Mouse (Mus musculus): ENCODE results near the gene Fam136a.
"Not testable (repeated sequence)": the region's sequence is repeated elsewhere in the genome, so short reads cannot be mapped to it uniquely, and the experiment has no call there.

DNA sequence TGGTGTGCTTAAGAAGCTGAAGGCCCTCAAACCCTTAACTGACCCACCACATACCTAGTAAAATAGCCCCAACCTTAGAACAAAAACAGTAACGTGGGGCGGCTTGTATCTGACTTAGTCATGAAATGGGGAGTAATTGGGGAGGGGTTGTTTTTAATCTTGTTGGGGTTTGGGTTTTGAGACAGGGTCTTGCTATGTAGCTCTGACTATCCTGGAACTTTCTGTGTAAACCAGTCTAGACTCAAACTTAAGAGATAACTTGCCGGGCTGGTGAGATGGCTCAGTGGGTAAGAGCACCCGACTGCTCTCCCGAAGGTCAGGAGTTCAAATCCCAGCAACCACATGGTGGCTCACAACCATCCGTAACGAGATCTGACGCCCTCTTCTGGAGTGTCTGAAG is 14.7 kb downstream of the Fam136a start:
- TF ChIP-seq ZMIZ1 (IDR thresholded peaks at IDR 0.05; ENCODE audit: low read depth, low read length); CTCF (conservative IDR thresholded peaks at IDR 0.05 in 1 of 2, IDR thresholded peaks at IDR 0.05 in 1 of 2; ENCODE audit: low read depth in 2 of 2, low read length in 2 of 2): not testable (repeated sequence)

All from CH12.LX (cell line).